Mouse (Mus musculus) heart, adult 2 months (tissue): ENCODE data around the gene Rxfp4.

ENCODE experiments used
- CTCF ChIP-seq: fragments of 200-600 bp; IDR thresholded peaks from 2 replicates; pipeline ENCODE4 v1.8.1; 2022; ENCODE audit warnings: antibody characterized with exemption, mild to moderate bottlenecking, moderate library complexity
- EP300 ChIP-seq: fragments of 200-500 bp; IDR thresholded peaks from 2 replicates; pipeline ENCODE4 v1.6.1; 2011; ENCODE audit warnings: low read depth, low read length, control low read depth; ENCODE audit not compliant: insufficient read depth

- TF ChIP-seq CTCF (no peak), EP300 (no peak)
Measured at GRCm38 (mm10) chr3:88624951-88625350, 28.0 kb downstream of the Rxfp4 start.
